Mouse (Mus musculus) 3134 (cell line): ENCODE measurements around the gene Sap30l.
"Not testable (repeated sequence)": the region's sequence is repeated elsewhere in the genome, so short reads cannot be mapped to it uniquely, and the experiment has no call there.

Source experiments
- DNase-seq: peaks from one replicate; pipeline ENCODE4 v3.0.0-alpha.2; 2011; ENCODE audit warnings: low spot score; ENCODE audit not compliant: insufficient read length; ENCODE audit errors: extremely low read depth

The Sap30l gene

DNA sequence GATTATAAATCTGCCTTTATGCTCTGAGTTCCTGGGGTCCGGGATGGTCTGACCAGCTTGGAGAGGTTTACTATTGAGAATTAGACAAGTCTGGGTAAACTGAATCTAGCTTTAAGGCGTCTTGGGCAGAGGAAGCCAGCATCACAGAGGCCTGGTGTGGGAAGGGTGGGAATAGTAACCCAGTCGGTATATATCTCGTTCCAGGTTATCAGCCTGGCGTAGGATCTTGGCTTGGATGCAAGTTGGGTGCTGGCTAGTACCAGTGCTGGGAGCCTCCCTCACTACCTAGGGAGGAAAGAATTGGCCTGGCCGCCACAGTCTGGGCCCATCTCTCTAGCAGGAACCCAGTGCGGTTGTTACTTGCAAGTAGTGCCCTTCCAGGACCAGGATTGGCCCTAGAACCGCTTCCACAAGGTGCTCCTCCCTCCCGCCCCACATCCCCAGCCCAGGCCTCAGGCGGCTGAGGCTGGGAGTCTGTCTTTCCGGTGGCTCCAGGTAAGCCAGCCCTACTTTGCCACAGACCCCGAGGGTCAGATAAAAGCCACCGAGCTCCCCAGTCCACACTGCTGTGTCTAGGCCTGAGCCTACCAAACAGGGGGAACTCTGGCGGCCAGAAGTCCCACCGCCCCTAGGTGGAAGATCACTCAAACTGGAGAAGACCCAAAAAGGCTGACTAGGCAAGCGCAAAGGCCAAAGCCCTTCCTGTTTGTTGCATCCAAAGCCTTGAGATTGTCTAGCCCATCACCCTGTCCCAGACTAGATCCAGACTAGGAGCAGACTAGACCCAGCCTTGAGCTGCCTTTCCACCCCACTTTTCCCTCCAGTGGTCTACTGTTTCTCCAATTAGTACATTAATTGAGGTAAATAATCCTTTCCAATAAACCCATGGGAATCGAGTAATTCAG, 28.7 kb downstream of the Sap30l start:
- no peak for DNase-seq

DNA sequence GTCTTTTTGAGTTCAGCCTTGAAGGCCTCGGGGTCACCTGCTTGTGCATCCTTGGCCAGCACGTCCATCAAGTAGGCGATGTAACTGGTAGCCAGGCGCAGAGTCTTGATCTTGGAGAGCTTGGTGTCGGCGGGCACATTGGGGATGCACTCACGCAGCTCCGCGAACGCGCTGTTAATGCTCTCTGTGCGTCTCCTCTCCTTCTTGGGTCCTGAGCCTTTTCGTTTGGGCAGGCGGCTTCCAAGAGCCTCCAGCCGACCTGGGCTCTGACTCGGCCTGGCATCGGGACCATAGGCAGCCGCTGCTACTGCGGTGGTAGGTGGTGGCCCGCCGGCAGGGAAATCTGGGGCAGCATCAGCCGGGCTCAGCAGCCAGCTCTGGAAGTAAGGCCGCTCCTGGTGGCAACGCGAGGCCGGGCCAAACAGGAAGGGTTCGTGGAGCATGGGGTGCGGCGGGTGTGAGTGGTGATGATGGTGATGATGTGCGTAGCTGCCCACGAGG, 29.9 kb downstream of the Sap30l start:
- no peak for DNase-seq

DNA sequence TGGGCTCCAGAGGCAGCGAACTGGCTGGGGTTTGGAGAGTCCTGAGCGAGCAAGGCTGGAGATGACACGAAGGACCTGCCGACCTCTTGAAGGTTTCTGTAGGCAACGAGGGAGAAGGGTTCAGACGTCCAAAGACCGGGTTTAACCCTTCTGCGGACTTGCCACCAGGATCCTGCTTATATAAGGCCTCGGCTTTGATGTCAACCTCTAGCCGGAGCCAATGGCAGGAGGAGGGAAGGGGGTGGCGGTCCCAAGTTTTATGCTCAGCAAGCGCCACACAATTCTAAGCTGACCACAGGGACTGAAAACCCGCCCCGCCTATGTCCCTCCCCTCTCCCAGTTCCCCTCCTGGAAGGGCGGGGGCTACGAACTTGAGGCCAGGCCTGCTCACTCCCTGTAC, 30.4 kb downstream of the Sap30l start:
- DNase-seq: no peak

DNA sequence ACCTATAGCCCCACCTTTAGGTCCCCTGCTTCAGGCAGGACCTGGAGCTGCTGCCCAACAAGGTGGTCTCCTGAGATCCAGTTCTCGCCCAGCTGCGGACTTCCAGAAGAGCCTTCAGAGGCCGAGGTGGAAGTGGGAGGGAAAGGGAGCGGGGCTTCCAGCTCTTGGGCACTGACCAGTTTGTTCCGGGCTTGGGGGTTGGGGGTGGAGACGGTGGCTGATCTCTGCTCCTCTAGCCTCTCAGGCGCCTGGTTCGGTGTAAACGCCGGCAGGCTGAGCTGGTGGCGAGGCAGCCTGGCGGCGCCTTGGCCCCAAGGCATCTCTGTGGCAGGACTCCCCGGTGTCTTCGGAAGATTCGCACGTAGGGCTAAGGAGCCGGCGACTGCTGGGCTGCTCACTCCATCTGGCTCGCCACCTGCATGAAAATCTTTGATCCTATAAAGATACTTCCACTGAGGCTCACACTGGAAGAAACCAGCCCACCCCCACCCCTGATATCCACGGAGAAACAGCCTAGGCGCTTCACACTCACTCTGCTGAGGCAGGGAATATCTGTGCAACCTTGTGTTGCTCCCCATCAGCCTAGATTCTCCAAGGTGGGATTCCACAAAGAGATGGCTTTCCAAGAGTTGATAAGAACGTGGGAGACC, 31.2 kb downstream of the Sap30l start, which contains the start of gene Hand1:
Hand1 (minus strand) TSS at position 267 of the 650 bp plus-strand sequence.
- no peak for DNase-seq

DNA sequence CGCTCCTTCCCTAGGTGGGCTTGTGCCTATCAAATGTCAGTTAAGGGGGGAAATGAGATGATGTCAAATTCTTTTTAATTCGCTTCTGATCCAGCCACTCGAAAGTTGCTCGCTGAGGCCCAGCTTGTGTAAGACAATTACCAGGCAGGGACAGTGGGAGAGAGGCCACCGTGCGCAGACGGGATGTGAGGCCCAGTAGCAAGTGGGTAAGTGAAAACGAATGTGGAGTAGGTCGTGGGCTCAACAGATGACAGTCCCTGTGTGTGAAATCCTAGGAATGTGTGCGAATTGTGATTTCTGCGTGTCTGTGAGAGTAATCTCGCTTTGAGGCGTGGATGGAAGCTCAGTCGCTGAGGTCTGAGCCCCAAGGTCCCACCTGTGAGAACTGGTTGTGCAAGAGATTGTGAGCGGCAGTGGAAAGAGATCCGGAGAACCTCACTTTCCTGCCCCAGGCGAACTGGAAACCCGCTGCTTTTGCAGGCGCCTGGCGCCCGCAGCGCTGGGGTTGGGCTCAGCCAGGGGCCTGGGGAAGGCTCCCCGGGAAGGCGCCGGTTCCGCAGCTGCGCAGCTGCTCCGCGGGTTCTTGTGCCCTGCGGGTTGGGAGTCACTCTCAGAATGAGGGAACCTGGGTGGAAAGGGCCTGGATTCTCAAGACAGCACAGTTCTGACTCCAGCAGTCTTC, 32.0 kb downstream of the Sap30l start:
- no peak for DNase-seq

DNA sequence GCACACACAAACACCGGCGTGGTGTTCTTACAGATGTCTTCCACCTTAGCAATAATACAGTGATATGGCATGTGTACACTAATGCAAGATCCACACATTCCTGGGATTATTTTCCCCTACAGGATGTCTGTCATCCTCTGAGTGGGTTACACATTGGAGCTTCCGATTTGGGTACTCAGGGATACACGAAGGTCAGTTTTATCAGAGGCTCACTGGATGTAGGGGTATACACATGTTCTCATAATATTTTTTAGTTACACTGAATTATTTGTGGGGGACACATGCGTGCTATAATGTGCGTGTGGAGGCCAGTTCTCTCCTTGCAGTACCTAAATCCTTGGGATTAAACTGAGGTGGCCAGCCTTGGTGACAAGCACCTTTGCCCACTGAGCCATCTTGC, 32.6 kb downstream of the Sap30l start:
- DNase-seq: no peak

DNA sequence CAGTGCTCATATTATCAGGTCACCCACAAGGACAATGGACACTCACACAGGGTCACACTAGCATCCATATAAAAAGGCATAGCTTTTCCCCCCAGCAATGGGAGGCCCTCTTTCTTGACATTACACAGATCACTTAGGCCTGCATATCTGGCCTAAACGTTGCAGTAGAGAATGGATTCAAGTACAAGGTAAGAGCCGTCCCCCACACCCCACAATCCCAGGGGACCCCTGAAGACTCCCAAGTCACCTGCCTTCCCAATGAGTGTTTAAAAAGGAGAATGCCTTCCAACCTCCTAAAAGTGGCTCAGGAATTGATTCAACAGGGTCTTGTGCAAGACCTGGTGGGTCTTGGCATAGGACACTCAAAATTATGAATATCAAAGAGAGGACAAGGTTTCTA, 33.9 kb downstream of the Sap30l start:
- no peak for DNase-seq

DNA sequence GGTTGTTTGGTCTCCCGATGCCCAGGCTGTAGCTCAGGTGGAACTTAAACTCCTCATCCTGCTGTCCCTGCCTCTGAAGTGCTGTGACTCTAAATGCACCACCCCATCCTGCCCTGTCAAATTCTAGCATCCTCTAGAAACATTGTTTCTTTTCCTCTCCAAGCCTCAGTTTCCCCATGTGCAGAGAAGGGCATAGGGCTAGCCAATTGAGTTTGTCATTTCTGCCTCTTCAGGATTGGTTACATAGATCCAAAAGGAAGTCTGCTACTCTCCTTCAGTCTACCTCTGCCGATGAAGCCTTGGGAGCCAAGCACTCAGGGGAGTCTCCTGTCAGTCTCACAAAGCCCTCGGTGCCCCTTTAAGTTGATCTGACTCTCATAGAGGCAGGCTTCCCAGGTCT, 34.5 kb downstream of the Sap30l start:
- no peak for DNase-seq

DNA sequence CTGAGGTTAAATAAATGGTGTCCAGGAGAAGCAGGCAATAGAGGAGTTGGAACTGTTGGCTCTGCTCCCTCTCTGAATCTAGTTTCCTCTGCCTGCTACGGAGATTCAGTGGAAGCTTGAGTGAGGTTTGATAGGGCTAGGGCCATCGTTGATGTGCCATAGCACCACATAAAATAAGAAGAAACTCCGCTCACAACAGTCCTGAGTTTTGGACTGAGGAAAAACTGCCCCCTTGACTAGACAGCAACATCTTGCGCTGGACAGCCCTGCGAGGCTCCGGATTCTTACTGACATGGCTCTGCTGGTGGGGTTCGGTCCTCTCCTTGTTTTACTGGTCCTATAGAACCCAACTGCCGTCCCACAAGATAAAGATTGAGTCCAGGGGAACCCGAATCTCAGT, 35.0 kb downstream of the Sap30l start:
- DNase-seq: no peak

DNA sequence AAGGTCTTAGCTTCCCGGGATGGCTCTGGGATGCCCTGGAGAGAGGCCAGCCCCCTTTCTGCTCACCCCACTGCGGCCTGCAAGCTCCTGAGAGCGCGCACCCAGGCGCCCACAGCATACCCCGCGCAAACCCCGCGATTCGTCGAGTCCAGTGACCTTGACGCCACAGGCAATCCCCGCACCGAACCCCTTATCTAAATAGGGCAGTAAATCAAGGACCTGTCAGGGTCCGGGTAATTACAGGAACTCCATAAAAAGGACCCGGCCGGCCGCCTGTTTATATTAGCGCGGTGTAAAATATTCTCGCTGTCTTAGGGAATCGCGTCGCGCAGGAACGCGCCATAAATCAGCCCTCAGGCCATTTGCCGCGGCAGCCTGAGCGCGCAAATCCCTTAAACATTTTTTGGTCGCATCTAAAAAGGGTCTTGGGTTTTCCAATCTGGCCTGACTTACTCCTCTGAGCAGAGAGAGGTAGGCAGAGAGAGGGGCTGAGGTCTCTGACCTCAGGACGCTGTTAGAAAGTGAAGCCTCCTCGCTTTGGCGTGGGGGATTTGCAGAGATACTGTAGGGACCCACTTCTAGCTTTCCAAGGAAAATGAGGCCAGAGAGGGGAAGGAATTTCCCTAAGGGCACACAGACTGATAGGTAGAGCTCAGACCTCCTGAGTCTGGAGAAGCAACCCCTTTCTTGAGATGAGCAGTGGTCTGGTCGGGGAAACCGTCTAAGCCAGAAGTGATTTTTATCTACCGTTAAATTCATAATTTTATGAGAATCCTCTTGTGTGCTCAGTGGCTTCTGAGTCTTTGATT, 35.6 kb downstream of the Sap30l start:
- no peak for DNase-seq

DNA sequence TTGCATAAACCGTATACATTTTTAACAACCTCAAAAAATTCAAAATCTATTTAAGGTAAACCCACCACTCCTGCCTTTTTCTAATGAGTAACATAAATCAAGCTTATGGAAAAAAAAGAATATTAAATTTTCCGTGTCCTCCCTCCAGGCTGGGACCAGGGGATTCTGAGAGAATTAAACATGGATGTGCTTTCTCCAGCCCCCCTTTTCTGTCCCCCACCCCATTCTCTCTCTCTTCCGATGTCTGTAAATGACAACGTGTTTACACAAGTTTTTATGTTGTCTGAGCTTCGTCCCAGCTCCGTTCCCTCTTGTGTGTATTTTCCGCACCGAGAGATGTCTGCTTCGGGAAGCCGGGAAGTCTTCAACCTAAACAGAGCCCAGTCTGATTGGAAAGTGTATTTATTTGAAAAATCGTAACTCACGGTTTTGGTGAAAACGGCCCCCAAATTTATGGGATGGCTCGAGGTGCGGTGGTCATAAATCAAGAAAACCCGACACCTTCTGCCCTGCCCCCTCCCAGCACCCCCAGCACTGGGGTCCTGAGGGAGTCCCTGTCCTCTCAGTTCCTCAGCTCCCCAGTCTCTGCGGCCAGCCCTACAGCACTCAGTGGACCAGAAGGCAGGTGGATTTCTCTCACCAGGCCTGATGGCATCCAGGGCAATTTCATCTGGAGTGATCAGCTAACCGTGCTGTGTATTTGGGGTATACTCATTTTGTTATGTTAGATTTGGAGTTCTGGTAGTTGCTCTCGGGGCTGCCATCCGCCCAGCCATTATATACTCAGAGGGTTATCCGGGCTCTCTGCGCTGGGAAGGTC, 36.6 kb downstream of the Sap30l start:
- DNase-seq: no peak

DNA sequence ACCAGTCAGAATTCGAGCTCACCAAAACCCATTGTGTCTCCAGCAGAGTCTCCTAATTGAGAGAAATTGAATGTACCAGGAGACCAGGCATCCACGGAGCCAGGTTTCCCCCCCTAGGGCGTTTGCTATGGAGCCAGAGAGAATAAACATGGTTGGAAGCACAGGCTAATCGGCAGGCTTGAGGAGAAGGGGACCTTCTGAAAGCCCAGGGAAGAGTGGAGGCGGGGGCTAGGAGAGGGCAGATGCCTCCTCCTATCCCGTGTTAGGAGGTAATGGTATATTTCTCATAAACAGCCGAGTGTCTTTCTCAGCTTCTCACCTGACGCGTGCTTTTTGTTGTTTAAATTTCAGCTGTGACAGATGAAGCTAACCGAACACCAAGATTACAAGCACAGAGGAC, 39.5 kb downstream of the Sap30l start:
- no peak for DNase-seq

DNA sequence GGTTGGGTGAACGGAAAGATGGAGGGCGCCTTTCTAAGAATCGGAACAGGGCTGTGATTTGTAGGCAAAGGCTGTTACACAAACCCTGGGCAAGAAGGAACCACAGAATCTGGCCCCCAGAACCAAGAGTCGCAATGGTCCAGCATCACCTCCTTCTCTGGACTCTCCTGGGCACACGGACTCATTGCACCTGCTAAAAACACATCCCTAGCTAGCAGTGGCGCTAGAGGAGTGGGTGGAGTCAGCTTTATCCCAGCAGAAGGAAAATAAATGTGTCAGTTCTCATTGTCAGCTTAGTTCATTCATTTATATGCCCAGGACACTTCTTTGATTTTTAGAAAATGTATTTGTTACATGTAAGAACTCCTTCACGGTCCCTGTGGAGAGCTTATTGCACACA, 40.0 kb downstream of the Sap30l start:
- no peak for DNase-seq

DNA sequence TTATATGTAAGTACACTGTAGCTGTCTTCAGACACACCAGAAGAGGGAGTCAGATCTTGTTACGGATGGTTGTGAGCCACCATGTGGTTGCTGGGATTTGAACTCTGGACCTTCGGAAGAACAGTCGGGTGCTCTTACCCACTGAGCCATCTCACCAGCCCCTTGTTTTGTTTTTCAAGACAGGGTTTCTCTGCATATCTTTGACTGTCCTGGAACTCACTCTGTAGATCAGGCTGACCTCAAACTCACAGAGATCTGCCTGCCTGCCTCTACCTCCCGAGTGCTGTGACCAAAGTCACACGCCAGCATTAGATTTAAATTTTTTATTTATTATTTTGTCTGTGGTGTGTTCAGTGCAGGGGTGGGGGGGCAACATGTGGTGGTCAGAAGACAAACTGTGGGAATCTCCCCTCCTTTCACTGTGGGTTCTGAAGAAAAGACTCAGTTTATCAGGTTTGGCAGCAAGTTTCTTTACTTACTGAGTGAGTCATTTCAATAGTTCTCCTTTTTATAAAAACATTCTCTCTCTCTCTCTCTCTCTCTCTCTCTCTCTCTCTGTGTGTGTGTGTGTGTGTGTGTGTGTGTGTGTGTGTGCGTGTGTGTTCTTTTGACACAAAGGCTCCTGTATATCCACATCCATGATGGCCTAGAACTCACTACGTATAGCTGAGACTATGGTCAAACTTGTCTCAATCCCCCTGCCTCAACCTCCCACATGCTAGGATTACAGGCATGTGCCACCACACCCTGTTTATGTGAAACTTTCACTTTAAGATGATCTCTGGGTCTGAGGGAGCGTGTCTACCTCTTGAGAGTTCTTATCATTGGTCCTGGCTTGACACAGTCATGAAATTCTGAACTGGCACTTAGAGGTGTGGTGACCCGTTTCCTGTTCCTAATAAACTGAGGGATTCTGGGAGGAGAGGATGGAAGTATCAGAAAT, 45.3 kb downstream of the Sap30l start:
- not testable (repeated sequence) for DNase-seq

DNA sequence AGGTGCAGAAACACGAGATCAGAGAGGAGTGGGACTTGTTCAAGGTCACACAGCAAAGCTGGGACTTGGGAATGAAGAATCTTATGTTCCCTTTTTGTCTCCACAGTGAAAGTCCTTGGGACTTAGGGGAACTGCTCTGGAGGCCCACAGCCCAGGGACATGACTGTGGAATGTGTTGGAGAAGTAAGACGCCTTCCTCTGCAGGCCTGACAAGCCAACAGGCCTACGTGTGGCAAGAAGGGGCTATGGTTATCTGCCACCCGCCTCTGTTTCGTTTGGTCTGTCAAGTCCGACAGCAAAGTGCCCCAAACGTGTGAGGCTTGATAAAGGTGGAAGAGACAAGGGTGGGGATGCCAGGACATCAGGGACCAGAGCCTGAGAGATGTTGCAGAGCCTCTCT, 46.0 kb downstream of the Sap30l start:
- no peak for DNase-seq

DNA sequence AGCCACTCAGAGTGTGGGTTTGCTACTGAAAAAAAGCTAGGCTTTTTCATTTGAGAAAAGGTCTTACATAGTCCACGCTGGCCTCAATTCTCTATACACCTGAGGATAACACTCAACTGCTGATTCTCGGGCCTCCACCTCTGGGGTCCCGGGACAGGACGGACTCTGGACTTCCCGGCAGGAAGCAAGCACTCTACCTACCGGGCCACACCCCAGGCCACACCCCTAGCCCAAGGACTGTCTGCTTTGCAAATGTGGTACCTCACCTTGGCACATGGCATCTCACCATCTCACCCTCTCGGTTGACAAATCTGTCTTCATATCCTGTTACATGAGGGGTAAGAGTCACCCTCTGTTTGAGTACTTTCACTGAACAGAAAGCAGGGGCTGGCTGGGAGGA, 48.9 kb downstream of the Sap30l start:
- DNase-seq: no peak

DNA sequence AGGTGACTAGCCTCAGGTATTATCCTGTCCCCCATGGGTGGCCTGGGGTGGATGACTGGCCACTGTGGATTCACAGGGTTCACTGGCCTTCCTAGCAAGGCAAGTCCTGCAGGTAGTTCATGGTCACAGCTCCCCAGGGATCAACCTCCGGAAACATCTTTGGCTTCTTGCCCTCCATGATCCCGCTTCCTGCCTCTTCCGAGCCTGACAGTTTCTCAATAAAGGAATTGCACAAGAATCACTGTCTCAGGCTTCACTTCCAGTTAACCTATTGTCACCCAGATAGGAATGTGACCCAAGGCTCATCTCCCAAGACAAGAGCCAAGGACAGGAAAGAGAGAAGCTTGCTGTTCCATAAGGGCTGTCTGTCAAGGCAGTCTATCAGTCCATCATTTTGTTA, 49.5 kb downstream of the Sap30l start:
- no peak for DNase-seq

DNA sequence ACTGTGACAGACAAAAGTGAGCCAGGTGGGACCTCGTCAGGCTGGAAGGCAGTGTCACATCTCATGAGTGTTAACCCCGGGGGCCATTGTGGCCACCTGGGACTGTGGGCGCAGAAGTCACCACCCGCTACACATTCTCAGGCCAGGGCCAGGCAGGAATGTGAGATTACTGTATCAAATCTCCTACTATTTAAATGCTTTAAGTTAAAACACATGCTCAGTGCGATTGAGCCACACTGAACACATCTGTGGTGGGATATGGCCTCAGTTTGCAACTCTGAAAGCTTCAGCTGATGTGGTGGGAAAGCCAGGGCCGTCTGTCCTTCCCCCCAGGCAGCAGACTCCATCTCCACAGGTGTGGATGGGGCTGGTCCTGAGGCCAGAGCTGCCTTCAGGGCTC, 52.1 kb downstream of the Sap30l start:
- DNase-seq: no peak

DNA sequence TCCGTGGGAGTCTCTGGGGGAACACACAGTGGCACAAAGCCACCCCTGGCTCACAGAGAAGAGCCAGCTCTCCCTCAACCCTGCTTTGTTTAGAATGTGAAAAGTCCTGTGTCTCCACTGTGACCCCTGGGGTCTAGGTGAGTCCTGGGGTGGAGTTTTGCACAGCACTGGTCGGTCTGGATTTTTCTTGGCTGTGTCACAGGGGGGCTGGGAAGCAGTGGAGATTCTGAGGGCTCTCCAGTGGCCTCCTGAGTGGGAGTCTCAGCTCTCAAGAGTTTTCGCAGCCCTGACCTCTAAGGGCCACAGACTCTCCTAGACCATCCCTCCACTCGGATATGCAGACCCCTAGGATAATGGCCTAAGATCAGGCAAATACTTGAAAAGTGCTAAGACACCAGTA, 56.3 kb downstream of the Sap30l start:
- no peak for DNase-seq
